Mouse (Mus musculus): ENCODE measurements around the gene C1qb. TPM values are rescaled to one million over a fixed set of nuclear protein-coding genes. Genes with fewer than 3 reads are reported as not detected.

C1qb gene
- polyA plus RNA-seq, 1 experiment from 2014 or later, result 45.8 TPM

GRCm38 (mm10) chr4:136889981-136890380 lies 4.0 kb upstream of the C1qb start:
- 90% methylated on average over 15 of the region's 15 CpGs for WGBS
- Histone ChIP-seq H3K4me2 (ENCODE audit: low read length) (no peak overlapping the region), H3K9ac (ENCODE audit: low read length) (no peak overlapping the region), H3K36me3 (ENCODE audit: control insufficient read depth, insufficient read depth, low read length) (no peaks in the 10 kb centered on the region), H3K27me3 (replicated peaks; ENCODE audit: control insufficient read depth, insufficient read depth, low read length) (peaks cover 6% of the 10 kb centered on the region), H3K4me1 (ENCODE audit: control insufficient read depth, insufficient read depth, low read length) (no peaks in the 10 kb centered on the region), H3K4me3 (ENCODE audit: low read depth, low read length) (no peak overlapping the region), H3K27ac (ENCODE audit: low read depth, low read length) (no peak overlapping the region), H3K9me3 (replicated peaks; ENCODE audit: control insufficient read depth, low read length) (no peaks in the 10 kb centered on the region)
- DNase-seq (ENCODE audit: low spot score) (no peak), ATAC-seq (no peak)

- no peaks in the 10 kb centered on the region for H3K36me3 ChIP-seq (ENCODE audit: control insufficient read depth, insufficient read depth, low read length)
- H3K27me3 ChIP-seq (replicated peaks; ENCODE audit: control insufficient read depth, insufficient read depth, low read length), result no peaks in the 10 kb centered on the region
- DNase-seq (ENCODE audit: low spot score), result no peak
- H3K9me3 ChIP-seq (replicated peaks; ENCODE audit: control insufficient read depth, low read length), result no peaks in the 10 kb centered on the region
- H3K4me3 ChIP-seq (ENCODE audit: low read depth, low read length), result no peak overlapping the region
- no peak overlapping the region for H3K27ac ChIP-seq (ENCODE audit: low read depth, low read length)
- H3K4me1 ChIP-seq (ENCODE audit: control insufficient read depth, insufficient read depth, low read length), result no peaks in the 10 kb centered on the region
- 75% methylated on average over 5 of the region's 5 CpGs for WGBS
- no peak for ATAC-seq
- no peak overlapping the region for H3K4me2 ChIP-seq (ENCODE audit: low read length)
- H3K9ac ChIP-seq (ENCODE audit: low read length), result no peak overlapping the region
These were observed 1.7 kb upstream of the C1qb start for GRCm38 (mm10) chr4:136887714-136888113.

DNA sequence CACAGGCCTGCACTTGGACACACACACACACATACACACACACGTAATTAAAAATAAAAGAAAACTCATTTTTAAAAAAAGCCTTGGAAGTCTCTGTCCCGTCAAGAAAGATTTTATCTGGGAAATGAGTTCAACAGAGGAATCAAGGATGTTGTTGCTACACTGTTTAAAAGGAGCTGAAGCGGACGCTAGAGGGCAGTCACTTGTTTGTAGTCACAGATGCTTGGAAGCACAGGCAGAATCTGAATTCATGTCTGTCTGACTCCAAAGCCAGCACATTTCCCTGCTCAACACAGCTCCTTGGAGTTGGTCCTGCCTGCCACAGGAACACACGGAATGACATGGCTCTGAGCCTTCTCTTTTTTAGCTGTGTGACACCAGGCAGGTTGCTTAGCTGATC lies 7.4 kb downstream of the C1qb start:
- Histone ChIP-seq H3K27ac (ENCODE audit: low read depth, low read length) (no peak overlapping the region), H3K36me3 (ENCODE audit: control insufficient read depth, insufficient read depth, low read length) (no peaks in the 10 kb centered on the region), H3K4me2 (ENCODE audit: low read length) (no peak overlapping the region), H3K9ac (ENCODE audit: low read length) (no peak overlapping the region), H3K4me3 (ENCODE audit: low read depth, low read length) (no peak overlapping the region), H3K9me3 (replicated peaks; ENCODE audit: control insufficient read depth, low read length) (no peaks in the 10 kb centered on the region), H3K4me1 (ENCODE audit: control insufficient read depth, insufficient read depth, low read length) (no peaks in the 10 kb centered on the region), H3K27me3 (replicated peaks; ENCODE audit: control insufficient read depth, insufficient read depth, low read length) (no peaks in the 10 kb centered on the region)
- WGBS, result 17% methylated on average over 5 of the region's 5 CpGs
- ATAC-seq (no peak), DNase-seq (ENCODE audit: low spot score) (peak; percentile 62)

DNA sequence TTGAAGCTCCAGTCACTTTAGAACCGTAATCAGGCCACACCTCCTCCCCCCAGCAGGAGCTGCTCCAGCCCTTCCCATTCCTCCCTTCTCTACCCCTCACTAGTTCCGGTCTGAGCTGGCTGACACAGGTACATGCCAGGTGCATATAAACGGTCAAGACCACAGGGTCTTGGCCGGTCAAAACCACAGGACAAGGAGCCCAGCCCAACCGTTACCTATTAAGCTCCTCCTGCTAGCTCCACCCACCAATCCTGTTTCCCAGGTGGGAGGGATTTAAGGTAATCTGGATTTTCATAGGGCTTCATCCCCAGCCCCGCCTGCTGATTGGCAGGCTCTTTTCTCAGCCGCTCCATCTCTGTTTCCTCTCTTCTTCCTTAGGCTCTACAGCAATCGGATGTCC lies 7.8 kb downstream of the C1qb start:
- Histone ChIP-seq H3K4me3 (ENCODE audit: low read depth, low read length) (no peak overlapping the region), H3K27ac (ENCODE audit: low read depth, low read length) (no peak overlapping the region), H3K4me2 (ENCODE audit: low read length) (no peak overlapping the region), H3K9ac (ENCODE audit: low read length) (no peak overlapping the region), H3K4me1 (ENCODE audit: control insufficient read depth, insufficient read depth, low read length) (no peaks in the 10 kb centered on the region), H3K9me3 (replicated peaks; ENCODE audit: control insufficient read depth, low read length) (no peaks in the 10 kb centered on the region), H3K27me3 (replicated peaks; ENCODE audit: control insufficient read depth, insufficient read depth, low read length) (no peaks in the 10 kb centered on the region), H3K36me3 (ENCODE audit: control insufficient read depth, insufficient read depth, low read length) (no peaks in the 10 kb centered on the region)
- ATAC-seq (no peak), DNase-seq (ENCODE audit: low spot score) (no peak)
- 52% methylated on average over 8 of the region's 8 CpGs for WGBS

- Histone ChIP-seq H3K36me3 (ENCODE audit: control insufficient read depth, insufficient read depth, low read length) (no peaks in the 10 kb centered on the region), H3K4me2 (ENCODE audit: low read length) (no peak overlapping the region), H3K9ac (ENCODE audit: low read length) (no peak overlapping the region), H3K9me3 (replicated peaks; ENCODE audit: control insufficient read depth, low read length) (no peaks in the 10 kb centered on the region), H3K4me1 (ENCODE audit: control insufficient read depth, insufficient read depth, low read length) (no peaks in the 10 kb centered on the region), H3K27me3 (replicated peaks; ENCODE audit: control insufficient read depth, insufficient read depth, low read length) (no peaks in the 10 kb centered on the region), H3K4me3 (ENCODE audit: low read depth, low read length) (no peak overlapping the region), H3K27ac (ENCODE audit: low read depth, low read length) (no peak overlapping the region)
- peak; percentile 79 for DNase-seq (ENCODE audit: low spot score)
- peak; percentile 60 for ATAC-seq
- WGBS, result 22% methylated on average over 7 of the region's 7 CpGs
These were observed 9.0 kb downstream of the C1qb start for GRCm38 (mm10) chr4:136876971-136877370.

DNA sequence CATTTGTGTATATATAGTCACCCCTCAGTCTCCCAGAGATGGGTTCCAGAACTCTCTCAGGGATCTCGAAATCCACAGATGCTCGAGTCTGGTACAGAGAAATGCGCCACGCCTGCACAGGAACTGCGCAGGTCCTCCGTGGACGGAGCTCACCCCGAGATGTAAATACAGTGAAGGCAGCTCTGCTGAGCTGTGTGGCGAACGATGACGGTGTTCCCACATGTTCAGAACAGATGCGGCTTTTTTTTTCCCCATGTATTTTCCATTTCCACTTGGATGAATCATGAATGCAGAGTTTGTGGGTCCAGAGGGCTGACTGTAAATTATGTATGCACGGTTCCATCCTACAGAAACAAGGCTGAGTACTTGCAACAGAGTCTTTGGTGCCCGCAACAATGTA lies 11.0 kb downstream of the C1qb start:
- Histone ChIP-seq H3K9ac (ENCODE audit: low read length) (no peak overlapping the region), H3K27me3 (replicated peaks; ENCODE audit: control insufficient read depth, insufficient read depth, low read length) (no peaks in the 10 kb centered on the region), H3K4me3 (ENCODE audit: low read depth, low read length) (no peak overlapping the region), H3K36me3 (ENCODE audit: control insufficient read depth, insufficient read depth, low read length) (no peaks in the 10 kb centered on the region), H3K4me1 (ENCODE audit: control insufficient read depth, insufficient read depth, low read length) (no peaks in the 10 kb centered on the region), H3K9me3 (replicated peaks; ENCODE audit: control insufficient read depth, low read length) (no peaks in the 10 kb centered on the region), H3K4me2 (ENCODE audit: low read length) (no peak overlapping the region), H3K27ac (ENCODE audit: low read depth, low read length) (no peak overlapping the region)
- WGBS, result 91% methylated on average over 14 of the region's 14 CpGs
- DNase-seq (ENCODE audit: low spot score) (no peak), ATAC-seq (no peak)

DNA sequence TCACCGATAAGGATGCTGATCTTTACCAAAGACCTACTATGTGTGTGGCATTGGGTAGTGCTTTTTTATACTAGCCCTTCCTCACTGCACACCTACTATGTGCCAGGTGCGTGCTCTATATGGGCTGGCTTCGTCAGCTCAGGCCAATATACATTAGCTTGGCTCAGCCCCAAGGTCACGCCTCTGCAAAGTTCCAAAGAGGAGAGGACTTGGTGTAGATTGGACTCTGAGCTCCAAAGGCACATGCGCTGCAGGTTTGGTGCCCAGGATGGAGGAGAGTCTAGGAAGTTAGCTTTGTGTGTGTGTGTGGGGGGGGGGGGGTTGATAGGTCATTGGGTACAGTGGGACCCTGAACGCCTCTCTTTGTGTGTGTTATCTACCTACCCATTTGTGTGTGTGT lies 17.6 kb downstream of the C1qb start:
- 78% methylated on average over 6 of the region's 6 CpGs for WGBS
- Histone ChIP-seq H3K27me3 (replicated peaks; ENCODE audit: control insufficient read depth, insufficient read depth, low read length) (no peaks in the 10 kb centered on the region), H3K4me3 (ENCODE audit: low read depth, low read length) (no peak overlapping the region), H3K4me2 (ENCODE audit: low read length) (no peak overlapping the region), H3K9ac (ENCODE audit: low read length) (no peak overlapping the region), H3K4me1 (ENCODE audit: control insufficient read depth, insufficient read depth, low read length) (peaks cover 14% of the 10 kb centered on the region), H3K36me3 (ENCODE audit: control insufficient read depth, insufficient read depth, low read length) (no peaks in the 10 kb centered on the region), H3K9me3 (replicated peaks; ENCODE audit: control insufficient read depth, low read length) (no peaks in the 10 kb centered on the region), H3K27ac (ENCODE audit: low read depth, low read length) (0 out of 2 replicates have a peak overlapping the region, but pooled peaks have one; percentile 15)
- ATAC-seq, result no peak
- no peak for DNase-seq (ENCODE audit: low spot score)

DNA sequence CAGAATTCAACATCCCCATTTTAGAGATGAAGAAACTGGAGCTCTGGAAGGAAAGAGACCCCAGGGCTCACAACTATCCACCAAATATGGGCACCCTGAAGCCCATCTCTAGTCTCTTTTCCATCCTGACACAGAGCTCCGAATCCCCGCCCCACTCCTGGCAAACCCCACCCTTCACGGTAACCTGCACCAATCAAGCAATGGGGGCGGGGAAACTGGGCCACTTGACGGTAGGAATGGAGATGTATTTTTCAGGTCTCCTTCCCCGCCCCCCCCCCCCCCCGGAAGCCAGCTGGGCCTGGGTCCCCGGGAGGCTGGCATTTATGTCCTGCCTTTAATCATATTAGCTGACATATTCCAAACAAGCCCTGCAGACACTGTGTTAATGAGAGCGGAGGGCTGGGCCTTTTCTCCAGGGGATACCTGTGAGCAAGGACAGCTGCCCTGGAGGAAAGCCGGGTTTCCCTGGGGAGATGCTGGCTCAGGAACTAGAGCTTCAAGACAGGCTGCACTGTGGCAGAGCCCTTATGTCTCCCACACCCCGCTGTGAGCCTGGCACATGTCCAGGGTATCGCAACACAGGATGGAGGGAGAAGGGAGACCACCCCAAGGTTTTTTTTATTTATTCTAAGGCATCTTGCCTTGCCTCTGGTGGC lies 18.2 kb downstream of the C1qb start:
- ATAC-seq, result peak; percentile 50; the same call in 1 of the 2 replicates

GRCm38 (mm10) chr4:136865531-136865930 lies 20.5 kb downstream of the C1qb start:
- Histone ChIP-seq H3K36me3 (ENCODE audit: control insufficient read depth, insufficient read depth, low read length) (no peaks in the 10 kb centered on the region), H3K9ac (ENCODE audit: low read length) (no peak overlapping the region), H3K27me3 (replicated peaks; ENCODE audit: control insufficient read depth, insufficient read depth, low read length) (no peaks in the 10 kb centered on the region), H3K9me3 (replicated peaks; ENCODE audit: control insufficient read depth, low read length) (no peaks in the 10 kb centered on the region), H3K4me2 (ENCODE audit: low read length) (no peak overlapping the region), H3K27ac (ENCODE audit: low read depth, low read length) (peak overlapping the region; percentile 0; the same call in 1 of the 2 replicates), H3K4me3 (ENCODE audit: low read depth, low read length) (no peak overlapping the region), H3K4me1 (ENCODE audit: control insufficient read depth, insufficient read depth, low read length) (peaks cover 26% of the 10 kb centered on the region)
- WGBS, result 53% methylated on average over 5 of the region's 5 CpGs
- ATAC-seq, result no peak
- no peak for DNase-seq (ENCODE audit: low spot score)

More for the DNA sequence above, 18.2 kb downstream of the C1qb start:
- Histone ChIP-seq H3K9me3 (replicated peaks; ENCODE audit: control insufficient read depth, low read length) (no peaks in the 10 kb centered on the region), H3K36me3 (ENCODE audit: control insufficient read depth, insufficient read depth, low read length) (no peaks in the 10 kb centered on the region), H3K27ac (ENCODE audit: low read depth, low read length) (peak overlapping the region; percentile 15; the same call in 1 of the 2 replicates), H3K27me3 (replicated peaks; ENCODE audit: control insufficient read depth, insufficient read depth, low read length) (no peaks in the 10 kb centered on the region), H3K9ac (ENCODE audit: low read length) (no peak overlapping the region), H3K4me3 (ENCODE audit: low read depth, low read length) (no peak overlapping the region), H3K4me2 (ENCODE audit: low read length) (no peak overlapping the region), H3K4me1 (ENCODE audit: control insufficient read depth, insufficient read depth, low read length) (peaks cover 14% of the 10 kb centered on the region)
- 13% methylated on average over 12 of the region's 12 CpGs for WGBS
- DNase-seq (ENCODE audit: low spot score), result peak; percentile 68

All from forebrain, embryonic 14.5 days (tissue).